Mouse (Mus musculus): ENCODE results near the gene Gps1.

DNA sequence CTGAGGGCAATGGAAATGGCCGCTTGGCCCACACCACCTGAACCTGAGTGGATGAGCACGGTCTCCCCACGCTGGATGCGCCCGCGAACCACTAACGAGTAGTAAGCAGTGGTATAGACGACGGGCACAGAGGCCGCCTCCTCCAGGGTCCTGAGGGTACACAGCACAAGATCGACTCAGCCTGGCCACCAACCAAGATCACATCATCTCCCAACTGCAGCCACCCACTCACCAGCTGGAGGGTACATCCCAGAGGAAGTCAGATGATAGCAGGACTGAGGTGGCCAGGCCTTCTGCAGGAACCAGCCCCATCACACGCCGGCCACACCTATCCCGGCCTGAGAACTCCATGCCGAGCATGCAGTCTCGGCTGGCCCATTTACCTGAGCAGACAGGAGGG is 28.0 kb downstream of the Gps1 start:
- TF ChIP-seq CTCF (conservative IDR thresholded peaks at IDR 0.05 in 1 of 2, IDR thresholded peaks at IDR 0.05 in 1 of 2; ENCODE audit: low read depth in 2 of 2, low read length in 2 of 2) (no peak), MAX (IDR thresholded peaks at IDR 0.05; ENCODE audit: low read length) (no peak), NRF1 (IDR thresholded peaks at IDR 0.05; ENCODE audit: low read depth, low read length) (no peak)

All from CH12.LX (cell line).